Mouse (Mus musculus) myocyte (in vitro differentiated cells): ENCODE measurements around the gene H2afz.

Source experiments
- MAX ChIP-seq: IDR thresholded peaks from one replicate; pipeline ENCODE4 v1.6.1; 2011; ENCODE audit warnings: low read depth, mild to moderate bottlenecking, control low read depth
- POLR2A ChIP-seq: IDR thresholded peaks from one replicate; pipeline ENCODE4 v1.6.1; 2011; ENCODE audit warnings: low read depth, mild to moderate bottlenecking, control low read depth, moderate library complexity; ENCODE audit not compliant: insufficient read length
- POLR2AphosphoS2 ChIP-seq: IDR thresholded peaks from one replicate; pipeline ENCODE4 v1.6.1; 2011; ENCODE audit warnings: low read depth, control low read depth; ENCODE audit not compliant: insufficient read length
- REST ChIP-seq: IDR thresholded peaks from one replicate; pipeline ENCODE4 v1.6.1; 2011; ENCODE audit warnings: mild to moderate bottlenecking, control low read depth, moderate library complexity; ENCODE audit not compliant: insufficient read depth, insufficient read length
- SRF ChIP-seq: IDR thresholded peaks from one replicate; pipeline ENCODE4 v1.6.1; 2011; ENCODE audit warnings: low read depth; ENCODE audit not compliant: control insufficient read depth, insufficient read length
- TCF12 ChIP-seq: IDR thresholded peaks from one replicate; pipeline ENCODE4 v1.6.1; 2011; ENCODE audit warnings: mild to moderate bottlenecking, control low read depth; ENCODE audit not compliant: poor library complexity, insufficient read depth, severe bottlenecking
- USF1 ChIP-seq: IDR thresholded peaks from one replicate; pipeline ENCODE4 v1.6.1; 2011; ENCODE audit warnings: low read depth, mild to moderate bottlenecking, control low read depth, moderate library complexity

DNA sequence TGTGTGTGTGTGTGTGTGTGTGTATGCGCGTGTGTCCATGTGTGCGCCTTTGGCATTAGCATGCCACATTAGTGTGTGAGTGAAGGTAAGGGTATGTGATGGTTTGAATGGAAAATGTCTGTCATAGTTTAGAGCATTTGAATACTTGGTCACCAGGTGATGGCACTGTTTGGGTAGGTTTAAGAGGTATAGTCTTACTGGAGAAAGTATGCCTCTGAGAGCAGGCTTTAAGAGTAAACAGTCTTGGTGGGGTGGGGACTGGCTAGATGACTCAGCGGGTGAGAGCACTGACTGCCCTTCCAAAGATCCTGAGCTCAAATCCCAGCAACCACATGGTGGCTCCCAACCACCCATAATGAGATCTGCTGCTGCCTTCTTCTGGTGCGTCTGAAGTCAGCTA lies 14.6 kb upstream of the H2afz start:
- no peak for TF ChIP-seq POLR2A
- no peak for TF ChIP-seq USF1
- TF ChIP-seq POLR2AphosphoS2: no peak
- TF ChIP-seq MAX: no peak
- no peak for TF ChIP-seq REST
- no peak for TF ChIP-seq SRF
- no peak for TF ChIP-seq TCF12
